Mouse (Mus musculus) myocyte (in vitro differentiated cells): ENCODE measurements around the gene Adpgk.

Experiments used
- MAX ChIP-seq: IDR thresholded peaks from one replicate; pipeline ENCODE4 v1.6.1; 2011; ENCODE audit warnings: low read depth, mild to moderate bottlenecking, control low read depth
- SRF ChIP-seq: IDR thresholded peaks from one replicate; pipeline ENCODE4 v1.6.1; 2011; ENCODE audit warnings: low read depth; ENCODE audit not compliant: control insufficient read depth, insufficient read length

GRCm38 (mm10) chr9:59291688-59292492 is 532 bp downstream of the Adpgk start:
- TF ChIP-seq SRF (no peak), MAX (no peak)
